Mouse (Mus musculus) hindbrain, embryonic 16.5 days (tissue): ENCODE measurements around the gene Fbf1. TPM values are rescaled to one million over a fixed set of nuclear protein-coding genes. Genes with fewer than 3 reads are reported as not detected.

Experiments used
- ATAC-seq: fragments of 200-750 bp; cut with Nextera tagmentation; 2 replicates; pipeline ENCODE4 v1.8.0; 2017; ENCODE audit warnings: moderate TSS enrichment, moderate library complexity
- H3K27ac ChIP-seq: fragments of 300-500 bp; sonication (generic); 2 replicates; pipeline ENCODE4 v1.5.1; 2014; ENCODE audit warnings: low read depth, mild to moderate bottlenecking, control low read depth, low read length, moderate library complexity
- H3K27me3 ChIP-seq: fragments of 300-500 bp; sonication (generic); replicated peaks from 2 replicates; pipeline ENCODE4 v1.6.1; 2014; ENCODE audit warnings: low read length; ENCODE audit not compliant: control insufficient read depth, insufficient read depth
- H3K36me3 ChIP-seq: fragments of 300-500 bp; sonication (generic); 2 replicates; pipeline ENCODE4 v1.6.1; 2014; ENCODE audit warnings: mild to moderate bottlenecking, low read length, moderate library complexity, mixed read lengths; ENCODE audit not compliant: control insufficient read depth, insufficient read depth
- H3K4me1 ChIP-seq: fragments of 300-500 bp; sonication (generic); 2 replicates; pipeline ENCODE4 v1.6.1; 2014; ENCODE audit warnings: low read depth, low read length; ENCODE audit not compliant: control insufficient read depth, insufficient read depth
- H3K4me2 ChIP-seq: fragments of 300-500 bp; sonication (generic); 2 replicates; pipeline ENCODE4 v1.6.1; 2014; ENCODE audit warnings: mild to moderate bottlenecking, low read length, control low read depth, moderate library complexity
- H3K4me3 ChIP-seq: fragments of 300-500 bp; sonication (generic); 2 replicates; pipeline ENCODE4 v1.5.1; 2014; ENCODE audit warnings: mild to moderate bottlenecking, low read length, control low read depth, moderate library complexity
- H3K9ac ChIP-seq: fragments of 300-500 bp; sonication (generic); 2 replicates; pipeline ENCODE4 v1.6.1; 2014; ENCODE audit warnings: low read depth, mild to moderate bottlenecking, control low read depth, low read length, moderate library complexity
- H3K9me3 ChIP-seq: fragments of 300-500 bp; sonication (generic); 2 replicates; pipeline ENCODE4 v1.6.1; 2014; ENCODE audit warnings: mild to moderate bottlenecking, low read length, moderate library complexity; ENCODE audit not compliant: control insufficient read depth
- WGBS: fragments of 180-500 bp; shearing (Covaris S2); extraction: QIAGEN DNeasy Blood & Tissue Kit; methylation state at CpG from one replicate; pipeline ENCODE4 v1.1.7; 2014; 5-methylcytosine and 5-hydroxymethylcytosine counted together
- polyA plus RNA-seq: library from polyadenylated mRNA; unstranded; fragments of >200 nt; fragmentation: Nextera tagmentation; extraction: Ambion mirVana; gene quantifications from 2 replicates; pipeline ENCODE4 v1.2.1, GENCODE M21; 2015

Gene Fbf1
- polyA plus RNA-seq, 1 experiment from 2014 or later, result 49.5 TPM

GRCm38 (mm10) chr11:116101931-116102381 is 66.0 kb downstream of the Fbf1 start:
- Histone ChIP-seq H3K9ac (peak overlapping the region; percentile 35; the same call in 1 of the 2 replicates), H3K4me2 (peak overlapping the region; percentile 15; the same call in 1 of the 2 replicates), H3K36me3 (no peaks in the 10 kb centered on the region), H3K4me1 (peaks cover 12% of the 10 kb centered on the region), H3K27me3 (peaks cover 11% of the 10 kb centered on the region), H3K9me3 (no peaks in the 10 kb centered on the region), H3K27ac (peak overlapping the region; percentile 86), H3K4me3 (no peak overlapping the region)
- ATAC-seq, result peak; percentile 94
- 29% methylated on average over 11 of the region's 11 CpGs for WGBS

GRCm38 (mm10) chr11:116100839-116101238 is 67.1 kb downstream of the Fbf1 start:
- no peaks in the 10 kb centered on the region for H3K36me3 ChIP-seq
- 80% methylated on average over 7 of the region's 7 CpGs for WGBS
- H3K9me3 ChIP-seq, result no peaks in the 10 kb centered on the region
- peak overlapping the region; percentile 86 for H3K27ac ChIP-seq
- H3K4me2 ChIP-seq, result no peak overlapping the region
- no peak for ATAC-seq
- peaks cover 2% of the 10 kb centered on the region; the same call in 1 of the 2 replicates for H3K27me3 ChIP-seq
- H3K9ac ChIP-seq, result no peak overlapping the region
- H3K4me3 ChIP-seq, result no peak overlapping the region
- peaks cover 12% of the 10 kb centered on the region for H3K4me1 ChIP-seq

DNA sequence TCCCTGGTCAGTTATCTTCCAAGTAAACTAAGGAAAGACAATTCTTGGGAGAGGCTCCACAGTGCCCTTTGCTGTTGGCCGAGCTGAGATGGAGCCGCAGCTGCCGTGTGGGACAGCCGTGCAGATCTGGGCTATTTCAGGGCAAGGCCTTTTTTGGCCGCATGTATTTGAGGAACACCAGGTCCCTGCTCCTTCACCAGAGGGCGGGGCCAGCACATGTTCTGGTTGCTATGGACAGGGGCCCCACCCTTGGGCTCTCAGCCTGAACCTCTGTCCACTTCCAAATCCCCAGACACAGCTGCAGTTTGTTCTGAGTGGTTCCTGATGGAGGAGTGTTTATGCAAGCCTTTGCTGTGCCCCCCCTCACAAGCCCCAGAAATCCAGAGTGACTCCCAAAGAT is 67.6 kb downstream of the Fbf1 start:
- H3K27me3 ChIP-seq, result no peaks in the 10 kb centered on the region
- no peak overlapping the region for H3K4me3 ChIP-seq
- peaks cover 12% of the 10 kb centered on the region for H3K4me1 ChIP-seq
- H3K4me2 ChIP-seq, result no peak overlapping the region
- 84% methylated on average over 6 of the region's 6 CpGs for WGBS
- H3K36me3 ChIP-seq, result no peaks in the 10 kb centered on the region
- no peak overlapping the region for H3K27ac ChIP-seq
- no peak for ATAC-seq
- H3K9ac ChIP-seq, result no peak overlapping the region
- no peaks in the 10 kb centered on the region for H3K9me3 ChIP-seq

DNA sequence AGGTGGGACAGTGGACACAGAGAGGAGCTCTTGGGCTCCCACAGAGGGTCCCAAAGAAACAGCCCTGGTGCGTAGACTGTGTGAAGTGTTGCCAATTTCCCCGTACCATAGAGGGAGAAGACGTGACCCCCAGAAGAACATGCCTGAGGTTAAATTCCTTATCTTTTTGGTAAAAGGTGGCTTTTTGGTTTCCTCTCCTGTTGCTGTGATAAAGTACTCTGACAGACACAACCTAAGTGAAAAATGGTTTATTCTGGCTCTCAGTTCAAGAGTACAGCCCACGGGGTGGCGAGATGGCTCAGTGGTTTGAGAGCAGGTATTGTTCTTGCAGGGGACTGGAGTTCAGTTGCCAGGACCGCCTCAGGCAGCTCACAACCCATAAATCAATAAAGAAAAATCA is 68.5 kb downstream of the Fbf1 start:
- Histone ChIP-seq H3K27ac (no peak overlapping the region), H3K27me3 (no peaks in the 10 kb centered on the region), H3K4me2 (no peak overlapping the region), H3K9ac (no peak overlapping the region), H3K4me3 (no peak overlapping the region), H3K4me1 (peaks cover 11% of the 10 kb centered on the region), H3K36me3 (no peaks in the 10 kb centered on the region), H3K9me3 (no peaks in the 10 kb centered on the region)
- no peak for ATAC-seq
- 90% methylated on average over 6 of the region's 6 CpGs for WGBS

DNA sequence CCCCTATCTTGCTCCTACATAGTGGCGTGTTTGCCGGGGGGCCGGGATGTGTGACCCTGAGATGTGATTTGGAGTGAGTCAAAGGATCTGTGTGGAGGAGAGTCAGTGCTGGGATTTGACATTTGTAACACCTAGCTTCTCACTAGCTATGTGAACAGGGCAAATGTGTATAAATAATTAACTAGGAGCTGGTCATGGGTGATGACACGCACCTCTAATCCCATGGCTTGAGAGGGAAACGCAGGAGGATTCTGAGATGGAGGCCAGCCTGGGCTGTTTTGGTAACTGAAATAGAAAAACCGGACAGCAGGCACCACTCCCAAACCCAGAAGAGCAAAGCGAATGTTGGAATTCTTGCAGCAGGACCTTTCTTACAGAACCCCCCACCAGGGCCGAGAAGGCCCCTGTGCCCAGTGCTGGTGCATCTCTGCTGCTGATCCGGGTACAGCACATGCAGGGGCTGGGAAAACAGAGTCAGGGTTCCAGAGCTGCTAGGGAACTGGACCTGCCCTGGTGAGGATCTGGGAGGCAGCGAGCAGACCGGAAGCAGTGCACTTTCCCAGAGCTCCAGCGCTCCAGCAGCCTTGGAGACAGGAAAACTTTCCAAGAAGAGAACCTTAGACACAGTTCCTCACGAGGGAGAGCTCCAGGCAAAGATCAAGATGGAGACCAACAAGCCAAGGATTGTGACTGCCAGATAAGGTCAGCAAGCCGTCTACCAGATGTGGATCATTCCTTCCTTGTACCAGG is 69.1 kb downstream of the Fbf1 start:
- no peaks in the 10 kb centered on the region for H3K27me3 ChIP-seq
- no peak overlapping the region for H3K9ac ChIP-seq
- H3K36me3 ChIP-seq, result no peaks in the 10 kb centered on the region
- peaks cover 5% of the 10 kb centered on the region for H3K4me1 ChIP-seq
- H3K4me2 ChIP-seq, result no peak overlapping the region
- no peak overlapping the region for H3K4me3 ChIP-seq
- 77% methylated on average over 14 of the region's 14 CpGs for WGBS
- H3K9me3 ChIP-seq, result no peaks in the 10 kb centered on the region
- H3K27ac ChIP-seq, result no peak overlapping the region
- ATAC-seq, result no peak

DNA sequence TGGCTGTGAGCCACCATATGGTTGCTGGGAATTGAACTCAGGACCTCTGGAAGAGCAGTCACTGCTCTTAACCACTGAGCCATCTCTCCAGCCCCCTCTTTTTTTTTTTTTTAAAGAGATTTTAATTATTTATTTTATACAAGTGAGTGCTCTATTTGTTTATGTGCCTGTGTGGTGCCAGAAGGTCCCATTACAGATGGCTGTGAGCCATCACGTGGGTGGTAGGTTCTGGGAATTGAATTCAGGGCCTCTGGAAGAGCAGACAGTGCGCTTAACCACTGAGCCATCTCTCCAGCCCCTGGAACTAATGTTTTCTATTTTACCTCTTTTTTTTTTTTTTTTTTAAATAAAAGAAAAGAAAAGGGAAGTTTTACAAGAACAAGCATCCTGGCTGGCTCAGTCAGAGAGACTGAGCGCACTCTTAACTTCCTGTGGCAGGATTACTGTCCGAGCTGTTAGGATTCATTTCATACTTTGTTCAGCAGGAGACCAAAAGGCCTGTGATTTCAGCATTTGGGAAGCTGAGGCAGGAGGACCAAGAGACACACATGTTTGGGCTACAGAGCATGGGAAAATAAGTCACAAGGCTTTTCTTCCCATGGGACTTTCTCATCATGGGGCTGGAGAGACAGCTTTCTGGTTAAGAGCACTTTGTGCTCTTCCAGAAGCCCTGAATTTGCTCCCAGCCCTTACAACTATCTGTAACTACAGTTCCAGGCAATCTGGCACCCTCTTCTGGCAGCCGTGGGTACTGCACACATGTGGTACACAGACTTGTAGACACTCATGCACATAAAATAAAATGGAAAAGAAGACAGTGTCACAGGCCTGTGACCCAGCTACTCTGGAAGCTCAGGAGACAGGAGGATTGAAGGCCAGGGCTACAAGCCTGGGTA is 71.5 kb downstream of the Fbf1 start:
- no peaks in the 10 kb centered on the region for H3K27me3 ChIP-seq
- WGBS, result 94% methylated on average over 5 of the region's 5 CpGs
- H3K4me2 ChIP-seq, result no peak overlapping the region
- H3K36me3 ChIP-seq, result no peaks in the 10 kb centered on the region
- no peaks in the 10 kb centered on the region for H3K9me3 ChIP-seq
- H3K4me1 ChIP-seq, result no peaks in the 10 kb centered on the region
- no peak overlapping the region for H3K4me3 ChIP-seq
- ATAC-seq, result no peak
- no peak overlapping the region for H3K9ac ChIP-seq
- H3K27ac ChIP-seq, result no peak overlapping the region

GRCm38 (mm10) chr11:116095573-116095972 is 72.4 kb downstream of the Fbf1 start:
- 67% methylated on average over 3 of the region's 3 CpGs for WGBS
- Histone ChIP-seq H3K4me1 (no peaks in the 10 kb centered on the region), H3K27me3 (no peaks in the 10 kb centered on the region), H3K4me3 (no peak overlapping the region), H3K27ac (no peak overlapping the region), H3K9ac (no peak overlapping the region), H3K4me2 (no peak overlapping the region), H3K36me3 (no peaks in the 10 kb centered on the region), H3K9me3 (no peaks in the 10 kb centered on the region)
- ATAC-seq, result no peak

DNA sequence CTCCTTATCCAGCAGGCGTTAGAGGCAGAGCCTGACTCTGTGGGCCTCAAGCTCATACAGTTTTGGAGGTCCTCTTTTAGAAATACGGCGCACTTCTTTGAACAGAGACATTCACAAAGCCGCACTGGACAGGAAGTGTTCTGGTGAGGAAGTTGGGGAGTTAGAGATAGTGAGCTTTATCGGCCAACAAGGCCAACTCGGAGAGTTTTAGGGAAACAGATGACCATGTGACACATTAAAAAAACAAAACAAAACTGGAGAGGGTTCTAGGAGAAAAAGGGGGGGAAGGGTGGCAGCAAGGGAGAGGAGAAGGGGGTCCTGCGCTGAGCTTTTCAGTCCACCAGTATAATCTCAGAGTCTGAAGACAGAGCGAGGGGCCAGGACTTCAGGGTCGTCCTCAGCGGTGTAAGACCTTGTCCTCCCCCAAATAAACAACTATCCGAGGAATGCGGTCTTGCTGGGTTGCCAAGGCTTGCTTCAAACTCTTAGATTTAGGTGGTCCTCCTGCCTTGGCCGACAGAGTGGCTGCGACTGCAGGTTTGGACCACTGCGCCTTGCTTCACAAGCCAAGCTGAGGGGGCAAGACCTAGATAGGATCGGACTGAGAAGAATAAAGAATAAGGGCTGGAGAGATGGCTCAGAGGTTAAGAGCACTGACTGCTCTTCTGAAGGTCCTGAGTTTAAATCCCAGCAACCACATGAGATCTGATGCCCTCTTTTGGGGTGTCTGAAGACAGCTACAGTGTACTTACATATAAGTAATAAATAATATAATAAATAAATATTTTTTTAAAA is 74.0 kb downstream of the Fbf1 start:
- no peak overlapping the region for H3K4me3 ChIP-seq
- H3K27ac ChIP-seq, result no peak overlapping the region
- no peaks in the 10 kb centered on the region for H3K4me1 ChIP-seq
- 63% methylated on average over 16 of the region's 16 CpGs for WGBS
- H3K27me3 ChIP-seq, result no peaks in the 10 kb centered on the region
- no peaks in the 10 kb centered on the region for H3K36me3 ChIP-seq
- no peak overlapping the region for H3K4me2 ChIP-seq
- no peak for ATAC-seq
- H3K9ac ChIP-seq, result no peak overlapping the region
- no peaks in the 10 kb centered on the region for H3K9me3 ChIP-seq
